Mouse (Mus musculus): ENCODE measurements around the gene Fer1l5. TPM values are rescaled to one million over a fixed set of nuclear protein-coding genes. Genes with fewer than 3 reads are reported as not detected.

The Fer1l5 gene
- not detected for total RNA-seq (2021)
- long read RNA-seq, experiment 1 = 0 reads
- long read RNA-seq, experiment 2 = 0 reads

GRCm38 (mm10) chr1:36371934-36372845, at the start of gene Fer1l5:
Fer1l5 (plus strand) TSS chr1:36372291.
- no peak for DNase-seq (ENCODE audit: low spot score in 2 of 2)

- no peak for DNase-seq (ENCODE audit: low spot score in 2 of 2)
Measured at GRCm38 (mm10) chr1:36323076-36323475, 49.0 kb upstream of the Fer1l5 start.

GRCm38 (mm10) chr1:36323746-36324448, 48.2 kb upstream of the Fer1l5 start:
- peak; percentile 42 to 49 for DNase-seq (ENCODE audit: low spot score in 2 of 2)

- no peak for DNase-seq (ENCODE audit: low spot score in 2 of 2)
Measured at GRCm38 (mm10) chr1:36325900-36326321, 46.2 kb upstream of the Fer1l5 start.

- no peak for DNase-seq (ENCODE audit: low spot score in 2 of 2)
Measured at GRCm38 (mm10) chr1:36326815-36327214, 45.3 kb upstream of the Fer1l5 start.

GRCm38 (mm10) chr1:36331743-36332142, 40.3 kb upstream of the Fer1l5 start:
- DNase-seq (ENCODE audit: low spot score in 2 of 2) = no peak

- DNase-seq (ENCODE audit: low spot score in 2 of 2) = no peak
Measured at GRCm38 (mm10) chr1:36332955-36333887, 38.9 kb upstream of the Fer1l5 start.

GRCm38 (mm10) chr1:36342547-36342946, 29.5 kb upstream of the Fer1l5 start:
- DNase-seq (ENCODE audit: low spot score in 2 of 2) = no peak

GRCm38 (mm10) chr1:36352351-36352750, 19.7 kb upstream of the Fer1l5 start:
- DNase-seq (ENCODE audit: low spot score in 2 of 2) = peak; percentile 55 to 78

GRCm38 (mm10) chr1:36356955-36357695, 15.0 kb upstream of the Fer1l5 start:
- DNase-seq (ENCODE audit: low spot score in 2 of 2) = no peak

- DNase-seq (ENCODE audit: low spot score in 2 of 2) = no peak
Measured at GRCm38 (mm10) chr1:36367698-36368097, 4.4 kb upstream of the Fer1l5 start.

GRCm38 (mm10) chr1:36368112-36368968, 3.8 kb upstream of the Fer1l5 start:
- peak in 1 of 2 experiments; percentile 21 for DNase-seq (ENCODE audit: low spot score in 2 of 2)

GRCm38 (mm10) chr1:36368969-36369645, 3.0 kb upstream of the Fer1l5 start, which contains the start of gene Kansl3:
Kansl3 (minus strand) TSS chr1:36369181.
- DNase-seq (ENCODE audit: low spot score in 2 of 2) = peak; percentile 85

- no peak for DNase-seq (ENCODE audit: low spot score in 2 of 2)
Measured at GRCm38 (mm10) chr1:36370918-36371317, 1.2 kb upstream of the Fer1l5 start.

GRCm38 (mm10) chr1:36378880-36379279, 6.8 kb downstream of the Fer1l5 start:
- no peak for DNase-seq (ENCODE audit: low spot score in 2 of 2)

- no peak for DNase-seq (ENCODE audit: low spot score in 2 of 2)
Measured at GRCm38 (mm10) chr1:36379582-36379981, 7.5 kb downstream of the Fer1l5 start.

- DNase-seq (ENCODE audit: low spot score in 2 of 2) = no peak
Measured at GRCm38 (mm10) chr1:36397041-36397440, 24.9 kb downstream of the Fer1l5 start.

GRCm38 (mm10) chr1:36401509-36401908, 29.4 kb downstream of the Fer1l5 start:
- DNase-seq (ENCODE audit: low spot score in 2 of 2) = no peak

GRCm38 (mm10) chr1:36404531-36404930, 32.4 kb downstream of the Fer1l5 start:
- no peak for DNase-seq (ENCODE audit: low spot score in 2 of 2)

Data from left cerebral cortex, adult 18-20 months (tissue).